Mouse (Mus musculus): ENCODE measurements at regions not wholly inside any gene's neighbourhood (a gene's known extent, or its start where the extent isn't known, plus 50 kb on each side); places are given as distances from the start of the nearest gene placed in this dataset.
A peak's percentile ranks its signal among the peaks of the same experiment; 100 is the strongest.

- DNase-seq (ENCODE audit: low spot score), result no peak
These were observed 52.7 kb upstream of the Trpc4 start for GRCm38 (mm10) chr3:54103098-54103497.

GRCm38 (mm10) chr3:54083634-54084033, 72.2 kb upstream of the Trpc4 start:
- DNase-seq (ENCODE audit: low spot score), result no peak

DNA sequence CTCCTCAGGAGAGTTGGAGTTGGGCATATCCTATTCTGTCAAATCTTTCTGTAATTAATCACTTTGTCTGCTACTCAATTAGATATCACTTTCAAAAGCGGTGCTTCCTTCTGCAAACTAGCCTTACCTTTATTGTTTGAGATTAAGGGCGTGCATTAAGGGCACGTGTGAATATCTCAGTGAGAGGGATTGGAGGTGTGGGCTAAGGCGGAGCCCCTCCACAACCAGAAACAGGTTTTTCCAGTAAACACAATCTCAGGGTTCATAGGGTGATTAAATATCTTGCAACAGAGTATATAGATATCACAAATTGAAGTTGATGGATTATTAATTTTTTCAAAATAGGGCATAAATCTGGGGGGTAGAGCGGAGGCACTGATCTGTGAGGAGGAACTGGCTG, 79.4 kb upstream of the Trpc4 start:
- DNase-seq (ENCODE audit: low spot score), result no peak

- no peak for DNase-seq (ENCODE audit: low spot score)
These were observed 95.2 kb upstream of the Trpc4 start for GRCm38 (mm10) chr3:54060653-54061052.

GRCm38 (mm10) chr3:54054376-54054775, 101.5 kb upstream of the Trpc4 start:
- no peak for DNase-seq (ENCODE audit: low spot score)

GRCm38 (mm10) chr3:54049370-54049769, 106.5 kb upstream of the Trpc4 start:
- DNase-seq (ENCODE audit: low spot score), result peak; percentile 10

GRCm38 (mm10) chr3:54048091-54048670, 107.7 kb upstream of the Trpc4 start:
- DNase-seq (ENCODE audit: low spot score), result no peak

- no peak for DNase-seq (ENCODE audit: low spot score)
These were observed 128.5 kb upstream of the Trpc4 start for GRCm38 (mm10) chr3:54027365-54027764.

DNA sequence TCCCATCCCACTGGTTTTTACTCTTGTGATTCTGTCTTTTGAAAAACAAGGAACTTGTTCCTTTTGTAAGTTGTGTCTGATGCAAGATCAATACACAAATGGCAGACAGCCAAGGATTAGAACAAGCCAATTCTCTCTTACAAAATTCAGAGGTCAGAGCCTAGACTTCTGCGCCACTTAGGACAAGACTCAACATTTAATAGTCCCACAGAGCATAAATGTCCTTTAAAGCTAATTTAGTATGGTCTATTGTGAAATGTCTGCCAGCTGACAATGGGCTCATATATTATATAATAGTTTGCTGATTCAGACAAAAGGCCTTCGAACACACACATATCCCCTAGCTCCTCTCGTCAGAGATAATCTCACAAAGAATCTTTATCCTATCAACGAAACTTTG, 135.6 kb upstream of the Trpc4 start:
- DNase-seq (ENCODE audit: low spot score), result peak; percentile 22

GRCm38 (mm10) chr3:54017943-54018649, 137.7 kb upstream of the Trpc4 start:
- DNase-seq (ENCODE audit: low spot score), result peak; percentile 57

DNA sequence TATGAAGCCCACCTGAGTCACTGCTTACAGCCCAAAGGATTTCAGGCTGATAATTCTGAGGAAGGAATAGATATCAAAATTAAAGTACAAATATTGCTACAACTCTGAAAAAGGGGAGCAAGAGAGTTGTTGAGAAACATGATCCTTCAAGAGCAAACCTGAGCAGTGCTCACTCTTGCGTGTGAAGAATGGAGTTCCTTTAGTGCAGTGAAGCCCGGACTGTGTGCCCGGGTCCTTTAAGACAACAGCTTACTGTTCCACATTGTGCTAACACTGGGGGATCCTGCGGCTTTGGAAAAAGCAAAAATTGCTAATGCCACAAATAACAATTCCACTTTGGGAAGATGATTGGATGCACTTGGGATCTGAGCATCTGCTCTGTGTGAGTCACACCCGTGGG, 139.0 kb upstream of the Trpc4 start:
- DNase-seq (ENCODE audit: low spot score), result no peak

GRCm38 (mm10) chr3:54011016-54011415, 144.8 kb upstream of the Trpc4 start:
- DNase-seq (ENCODE audit: low spot score), result no peak

GRCm38 (mm10) chr3:53992993-53993392, 129.4 kb upstream of the Ufm1 start:
- DNase-seq (ENCODE audit: low spot score), result no peak

GRCm38 (mm10) chr3:53988796-53989195, 125.2 kb upstream of the Ufm1 start:
- no peak for DNase-seq (ENCODE audit: low spot score)

DNA sequence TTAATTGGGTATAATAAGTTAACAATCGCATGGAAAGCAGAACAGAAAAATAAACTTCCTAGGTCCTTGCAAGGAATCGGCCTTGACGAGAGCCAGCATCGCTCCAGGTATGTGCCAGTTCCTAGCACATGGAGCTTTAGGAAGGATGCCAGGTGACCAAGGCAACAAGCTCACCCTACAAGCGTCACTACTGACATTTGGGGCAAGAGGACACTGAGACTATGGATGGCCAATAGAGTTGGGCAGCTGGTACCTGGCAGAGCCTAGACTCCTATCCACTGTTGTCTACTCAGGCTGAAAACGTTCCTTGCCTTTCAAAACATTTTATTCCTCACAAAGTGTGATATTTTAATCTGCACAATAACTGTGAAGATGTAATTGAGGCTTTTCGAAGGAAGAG, 124.6 kb upstream of the Ufm1 start:
- no peak for DNase-seq (ENCODE audit: low spot score)

DNA sequence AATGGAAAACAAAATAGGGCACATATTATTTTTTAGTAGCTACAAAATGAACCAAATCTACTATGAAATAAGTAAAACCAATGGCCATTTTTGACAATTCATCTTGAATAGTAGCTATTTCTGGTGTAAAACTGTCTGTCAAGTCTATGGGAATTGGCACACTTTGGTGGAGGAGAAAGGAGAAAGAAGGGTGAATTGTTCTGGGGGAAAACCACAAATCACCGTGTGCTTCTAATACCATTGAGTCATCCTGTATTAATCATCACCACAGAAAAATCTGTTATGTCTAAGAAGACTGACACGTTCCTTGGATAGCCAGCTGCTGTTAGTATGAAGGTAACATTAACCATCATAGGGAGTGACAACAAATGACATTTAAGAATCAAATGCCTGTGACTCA, 123.7 kb upstream of the Ufm1 start:
- DNase-seq (ENCODE audit: low spot score), result no peak

DNA sequence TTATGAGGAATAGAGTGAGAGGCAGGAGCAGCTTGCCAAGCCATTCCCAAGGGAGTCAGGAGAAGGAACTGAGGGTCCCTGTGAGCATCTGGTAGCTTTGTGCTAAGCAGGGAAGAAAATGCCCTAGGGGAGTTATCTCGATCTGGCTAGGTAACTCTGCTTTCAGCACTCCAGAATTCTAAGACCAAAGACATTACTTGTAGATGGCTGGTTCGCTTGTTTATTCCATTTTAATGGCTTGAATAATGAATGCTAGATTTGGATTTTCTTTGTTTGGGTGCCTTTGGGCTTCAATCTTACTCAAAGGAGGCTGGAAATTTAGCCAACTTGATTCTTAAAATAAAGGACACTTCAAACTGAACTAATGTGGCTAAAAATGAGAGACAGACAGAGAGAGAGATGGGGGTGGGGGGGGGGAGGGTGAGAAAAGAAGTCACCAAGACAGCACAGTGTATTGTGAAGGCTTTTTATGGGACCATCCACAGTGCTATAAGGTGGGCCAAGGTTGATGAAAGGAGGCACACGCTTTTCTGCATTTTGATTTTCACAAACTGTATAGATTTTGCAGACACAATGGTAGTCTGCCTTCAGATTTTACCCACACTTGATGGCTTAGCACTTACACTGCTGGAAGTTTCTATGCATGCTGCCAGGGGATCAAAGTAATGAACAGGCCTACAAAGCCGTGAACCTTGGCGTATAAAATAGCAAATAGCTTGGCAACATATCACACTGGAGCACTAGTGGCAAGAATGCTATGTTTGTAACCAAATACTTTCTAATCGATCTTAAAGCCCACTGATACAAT, 121.3 kb upstream of the Ufm1 start:
- DNase-seq (ENCODE audit: low spot score), result no peak

DNA sequence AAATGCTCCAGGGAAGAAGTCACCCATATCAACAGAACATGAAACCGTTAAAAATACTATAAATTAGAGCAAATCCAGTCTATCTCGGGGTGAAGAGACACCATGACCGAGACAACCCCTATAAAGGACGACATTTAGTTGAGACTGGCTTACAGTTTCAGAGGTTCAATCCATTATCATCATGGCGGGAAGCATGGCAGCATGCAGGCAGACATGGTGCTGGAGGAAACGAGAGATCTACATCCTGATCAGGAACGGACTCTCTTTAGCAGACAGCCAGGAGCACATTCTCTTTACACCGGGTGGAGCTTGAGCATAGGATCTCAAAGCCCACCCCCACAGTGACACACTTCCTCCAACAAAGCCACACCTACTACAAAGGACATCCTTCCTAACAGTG, 118.7 kb upstream of the Ufm1 start:
- no peak for DNase-seq (ENCODE audit: low spot score)

DNA sequence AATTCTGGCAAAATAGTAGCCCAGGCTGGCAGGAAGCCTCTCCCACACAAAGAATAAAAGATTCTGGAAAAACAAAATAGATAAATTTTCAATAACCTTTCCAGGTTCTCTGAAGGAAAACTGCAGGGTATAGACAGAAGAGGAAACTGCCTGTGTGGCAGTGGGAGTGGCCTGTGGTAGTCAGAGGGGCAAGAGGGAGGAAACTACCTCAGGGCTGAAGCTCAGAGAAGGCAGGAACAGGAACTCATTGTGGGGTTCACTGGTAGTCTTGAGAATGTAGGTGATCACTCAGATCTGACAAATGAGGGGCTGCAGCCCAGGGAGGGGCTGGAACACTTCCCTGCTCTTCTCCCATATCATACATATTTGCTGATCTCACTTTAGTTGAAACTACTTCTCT, 118.0 kb upstream of the Ufm1 start:
- no peak for DNase-seq (ENCODE audit: low spot score)

DNA sequence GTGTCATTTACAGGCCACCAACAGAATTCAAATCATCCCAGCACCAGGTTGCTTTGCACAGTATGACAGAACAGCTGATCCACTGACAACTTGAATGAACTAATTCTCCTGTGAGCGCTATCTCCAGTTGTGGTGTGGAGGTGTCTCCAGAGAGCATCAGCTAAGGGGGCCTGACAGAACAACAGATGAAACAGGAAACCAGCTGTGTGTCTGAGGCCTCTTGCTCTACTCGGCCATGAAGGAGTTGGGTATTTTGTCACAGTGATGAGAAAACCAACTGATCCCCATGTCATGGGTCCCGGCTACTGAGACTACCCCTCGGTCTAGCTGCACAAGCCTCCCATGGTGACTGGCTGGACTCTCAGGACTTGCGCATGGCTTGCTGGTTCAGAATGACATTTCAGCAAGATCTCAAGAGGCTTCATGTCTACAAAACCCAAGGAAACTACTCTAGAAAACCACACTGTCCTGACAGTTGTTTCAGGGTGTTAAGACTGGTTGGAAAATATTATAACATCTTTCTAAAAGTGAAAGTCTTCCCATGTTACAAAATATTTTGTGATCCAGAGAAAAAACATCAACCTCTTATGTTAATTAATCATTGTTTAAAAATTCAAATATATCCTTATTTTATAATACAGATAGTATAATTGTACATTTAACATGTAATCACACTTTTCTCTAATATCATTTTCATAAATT, 113.9 kb upstream of the Ufm1 start:
- no peak for DNase-seq (ENCODE audit: low spot score)

DNA sequence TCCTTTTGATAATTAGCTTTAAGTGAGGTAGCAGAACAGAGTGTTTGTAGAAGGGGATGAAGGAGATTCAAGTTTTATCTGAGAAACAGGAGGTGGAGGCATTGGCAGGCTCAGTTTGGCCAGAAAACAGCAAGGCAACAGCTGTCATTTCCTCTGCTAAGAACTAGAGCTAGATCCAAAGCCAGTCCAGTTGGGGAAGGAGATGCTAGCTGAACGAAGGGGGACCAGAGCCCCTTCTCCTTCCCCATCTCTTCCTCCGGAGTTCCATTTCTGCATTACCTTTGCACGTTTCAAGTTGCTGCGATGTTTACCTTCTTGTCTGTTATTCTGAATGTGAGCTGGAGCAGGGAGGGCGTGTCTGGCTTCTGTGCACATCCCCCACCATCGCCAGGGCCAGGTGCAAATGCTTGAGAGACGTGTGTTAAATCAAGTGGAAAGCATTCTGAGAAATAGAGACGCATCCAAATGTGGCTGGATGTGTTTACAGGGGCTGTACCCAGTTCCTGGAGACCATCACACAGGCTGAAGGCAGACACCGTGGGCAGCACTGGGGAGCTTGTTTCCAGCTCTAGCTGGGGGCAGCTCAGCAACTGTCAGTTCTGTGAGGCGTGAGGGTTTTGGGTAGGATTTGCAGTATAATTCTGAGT, 111.4 kb upstream of the Ufm1 start:
- no peak for DNase-seq (ENCODE audit: low spot score)

- DNase-seq (ENCODE audit: low spot score), result no peak
These were observed 105.5 kb upstream of the Ufm1 start for GRCm38 (mm10) chr3:53969000-53969641.
